Mouse (Mus musculus): ENCODE results near the gene Zbtb21. TPM values are rescaled to one million over a fixed set of nuclear protein-coding genes. Genes with fewer than 3 reads are reported as not detected.
"Not testable (repeated sequence)": the region's sequence is repeated elsewhere in the genome, so short reads cannot be mapped to it uniquely, and the experiment has no call there.

Zbtb21 gene
- total RNA-seq, 2 experiments from 2014 or later = 10.9 to 11.4 TPM

DNA sequence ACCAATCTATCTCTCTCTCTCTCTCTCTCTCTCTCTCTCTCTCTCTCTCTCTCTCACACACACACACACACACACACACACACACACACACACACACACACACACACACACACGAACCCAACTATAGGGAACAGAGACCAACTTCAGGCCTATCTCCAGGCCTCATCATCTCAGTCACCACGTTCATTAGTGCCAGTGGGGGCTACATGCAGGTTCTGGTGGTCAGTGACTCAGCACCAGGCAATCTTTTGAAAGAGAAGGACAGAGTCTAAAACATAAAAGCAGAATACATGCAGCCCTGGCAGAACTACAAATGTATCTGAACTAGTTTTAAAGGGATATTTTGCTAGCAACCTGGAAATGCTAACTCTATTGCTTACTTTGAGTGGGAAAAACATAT, 15.4 kb downstream of the Zbtb21 start:
- not testable (repeated sequence) for DNase-seq

DNA sequence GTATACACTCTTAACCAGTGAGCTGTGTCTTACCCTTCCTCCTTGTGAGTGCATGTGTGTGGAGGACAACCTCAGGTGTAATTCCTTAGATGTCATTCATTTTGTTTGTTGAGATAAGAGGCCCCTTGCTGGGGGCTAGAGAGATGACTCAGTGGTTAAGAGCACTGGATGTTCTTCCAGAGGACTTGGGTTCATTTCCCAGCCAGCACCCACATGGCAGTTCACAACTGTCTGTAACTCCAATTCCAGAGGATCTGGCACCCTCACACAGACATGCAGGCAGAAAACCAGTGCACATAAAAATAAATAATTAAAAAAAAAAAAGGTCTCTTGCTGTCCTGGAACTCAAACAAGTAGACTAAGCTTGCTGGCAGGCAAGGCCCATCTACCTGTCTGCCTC, 20.6 kb downstream of the Zbtb21 start:
- DNase-seq = no peak

GRCm38 (mm10) chr16:97940471-97940973, 21.9 kb downstream of the Zbtb21 start:
- no peak for DNase-seq

DNA sequence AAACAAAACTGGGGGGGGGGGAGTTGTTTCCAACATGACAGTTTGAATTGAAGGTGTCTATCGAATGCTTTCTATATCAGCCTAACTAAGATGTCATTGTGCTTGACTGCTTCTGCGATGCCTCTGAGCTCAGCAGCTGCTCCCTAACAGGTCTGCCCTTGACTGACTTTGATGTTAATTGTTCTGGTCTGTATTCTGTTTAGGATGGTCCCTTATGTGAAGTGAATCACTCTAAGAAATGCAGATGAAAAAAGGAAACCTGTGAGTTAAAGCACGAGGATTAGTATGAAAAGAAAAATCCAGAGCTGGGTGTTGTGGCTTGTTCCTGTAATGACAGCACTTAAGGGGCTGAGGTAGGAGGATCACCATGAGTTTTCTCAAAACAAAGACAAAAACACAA, 26.6 kb downstream of the Zbtb21 start:
- no peak for DNase-seq

GRCm38 (mm10) chr16:97930231-97930630, 32.2 kb downstream of the Zbtb21 start:
- peak; percentile 58 to 63 for DNase-seq

- DNase-seq = peak; percentile 63
Measured at GRCm38 (mm10) chr16:97929520-97929919, 32.9 kb downstream of the Zbtb21 start.

GRCm38 (mm10) chr16:97927331-97927938, 35.0 kb downstream of the Zbtb21 start:
- DNase-seq = no peak

- DNase-seq = no peak
Measured at GRCm38 (mm10) chr16:97926381-97926780, 36.0 kb downstream of the Zbtb21 start.

DNA sequence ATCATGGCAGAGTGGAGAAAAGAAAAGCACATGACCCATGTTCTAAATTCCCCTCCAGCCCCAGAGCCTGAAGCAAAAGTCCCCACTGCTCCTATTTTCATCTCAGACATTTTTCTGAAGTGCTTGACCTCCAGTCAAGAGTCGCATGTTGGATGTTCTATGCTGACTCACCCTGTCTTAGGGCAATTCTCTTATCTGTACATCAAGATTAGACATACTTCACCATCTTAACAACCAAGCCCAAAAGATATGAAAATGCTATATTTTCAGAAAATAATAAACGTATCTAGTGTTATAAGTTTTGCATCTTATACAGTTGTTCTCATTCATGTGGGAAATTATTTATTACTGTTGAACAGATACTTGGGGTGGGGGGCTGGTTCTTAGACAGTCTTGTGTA, 36.7 kb downstream of the Zbtb21 start:
- no peak for DNase-seq

GRCm38 (mm10) chr16:97923700-97924099, 38.7 kb downstream of the Zbtb21 start:
- DNase-seq = no peak

DNA sequence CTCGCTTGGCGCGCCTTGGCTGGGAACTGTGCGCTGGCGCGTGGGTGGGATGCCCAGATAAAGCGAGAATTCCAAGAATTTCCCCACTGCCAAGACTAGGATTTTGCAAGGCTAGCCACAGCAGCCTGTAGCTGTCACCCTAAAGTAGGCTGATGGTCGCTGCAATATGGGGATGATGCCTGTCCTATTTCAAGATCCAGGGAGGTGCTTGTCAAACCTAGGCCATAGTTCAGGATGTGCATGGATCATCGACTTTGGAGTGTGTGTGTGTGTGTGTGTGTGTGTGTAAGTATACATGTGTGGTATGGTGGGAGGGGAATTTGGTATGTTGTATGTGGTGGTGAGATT, 39.7 kb downstream of the Zbtb21 start:
- DNase-seq = no peak

GRCm38 (mm10) chr16:97921961-97922778, 40.3 kb downstream of the Zbtb21 start:
- DNase-seq = peak; percentile 93 to 95

- peak; percentile 35 to 56 for DNase-seq
Measured at GRCm38 (mm10) chr16:97920621-97921020, 41.8 kb downstream of the Zbtb21 start.

- no peak for DNase-seq
Measured at GRCm38 (mm10) chr16:97919793-97920192, 42.6 kb downstream of the Zbtb21 start.

- DNase-seq = no peak
Measured at GRCm38 (mm10) chr16:97912873-97913272, 49.5 kb downstream of the Zbtb21 start.

GRCm38 (mm10) chr16:97909356-97909755, 53.1 kb downstream of the Zbtb21 start:
- no peak for DNase-seq

GRCm38 (mm10) chr16:97907496-97907895, 54.9 kb downstream of the Zbtb21 start:
- no peak for DNase-seq

GRCm38 (mm10) chr16:97906337-97906736, 56.1 kb downstream of the Zbtb21 start:
- no peak for DNase-seq

DNA sequence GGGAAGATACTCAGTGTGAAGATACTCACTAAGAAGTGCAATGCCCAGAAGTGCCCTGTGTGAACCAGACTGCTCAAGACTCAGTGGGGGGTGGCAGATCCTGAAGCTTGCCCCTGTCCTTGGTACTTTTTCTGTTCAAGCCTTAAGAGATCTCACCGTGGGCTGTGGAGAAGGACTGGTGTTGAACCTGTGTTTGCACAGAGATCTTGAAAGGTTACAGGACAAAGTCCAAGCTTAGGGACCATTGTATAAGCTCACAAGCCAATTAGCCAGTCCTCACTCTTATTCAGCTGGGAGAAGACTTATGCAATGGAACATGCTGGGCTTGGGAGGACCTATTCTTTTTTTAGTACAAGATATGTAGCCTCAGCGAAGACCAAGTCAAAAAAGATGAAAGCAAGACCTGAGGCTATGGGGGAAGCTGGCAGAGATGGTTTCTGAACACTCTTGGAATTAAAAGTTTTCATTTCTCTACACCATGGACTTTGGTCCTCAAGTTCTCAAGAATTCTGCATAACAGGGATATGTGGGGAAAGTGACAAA, 56.9 kb downstream of the Zbtb21 start:
- peak; percentile 48 to 55 for DNase-seq

GRCm38 (mm10) chr16:97904035-97904434, 58.4 kb downstream of the Zbtb21 start:
- no peak for DNase-seq

DNA sequence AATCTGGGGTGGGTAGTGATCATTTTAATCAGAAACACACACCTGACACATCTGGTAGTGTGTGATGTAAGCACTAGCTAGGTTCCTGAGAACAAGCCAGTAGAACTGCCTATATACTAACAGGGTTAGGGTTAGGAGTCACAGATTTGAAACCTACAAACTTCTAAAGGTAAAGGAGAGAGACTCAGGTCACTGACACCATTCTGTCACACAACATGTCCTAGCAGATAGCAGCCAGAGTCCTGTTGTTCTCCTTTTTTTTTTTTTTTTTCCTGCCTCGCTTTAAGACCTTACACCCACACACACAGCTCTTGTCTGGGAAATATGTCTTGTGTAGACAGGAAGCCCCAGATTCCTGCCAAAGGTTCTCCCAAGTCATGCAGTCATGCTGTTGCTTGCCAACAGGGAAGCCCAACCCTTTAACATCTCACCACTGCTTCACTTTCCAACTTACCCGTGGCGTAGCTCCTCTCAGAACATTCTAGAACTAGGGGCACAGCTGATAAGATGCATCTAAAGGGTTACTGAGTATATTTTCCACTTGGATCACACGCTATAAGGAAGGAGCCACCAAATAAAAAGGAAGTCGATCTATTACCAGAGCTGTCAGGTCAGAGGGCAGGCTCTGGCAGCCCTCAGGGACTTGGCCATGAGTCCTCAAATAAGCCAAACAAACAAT, 64.9 kb downstream of the Zbtb21 start:
- DNase-seq = peak; percentile 84 to 93
